Mouse (Mus musculus) adrenal gland, postnatal 10 days (tissue): ENCODE results near the gene Glipr1l2. TPM values are rescaled to one million over a fixed set of nuclear protein-coding genes. Genes with fewer than 3 reads are reported as not detected.
"Not testable (repeated sequence)": the region's sequence is repeated elsewhere in the genome, so short reads cannot be mapped to it uniquely, and the experiment has no call there.

Experiments used
- DNase-seq: peaks from one replicate; pipeline ENCODE4 v3.0.0; 2021; ENCODE audit warnings: mixed read lengths
- long read RNA-seq, 2 experiments: library from polyadenylated mRNA; stranded (forward); transcript quantifications; one replicate each; pipeline ENCODE4 v2.0.0; 2021
- total RNA-seq, 2 experiments: library from RNA; stranded (reverse); gene quantifications; 2 replicates each; pipeline ENCODE4 v1.2.3; 2021

Glipr1l2 gene
- not detected for total RNA-seq
- long read RNA-seq, experiment 1: 0 reads
- long read RNA-seq, experiment 2: 0 reads

DNA sequence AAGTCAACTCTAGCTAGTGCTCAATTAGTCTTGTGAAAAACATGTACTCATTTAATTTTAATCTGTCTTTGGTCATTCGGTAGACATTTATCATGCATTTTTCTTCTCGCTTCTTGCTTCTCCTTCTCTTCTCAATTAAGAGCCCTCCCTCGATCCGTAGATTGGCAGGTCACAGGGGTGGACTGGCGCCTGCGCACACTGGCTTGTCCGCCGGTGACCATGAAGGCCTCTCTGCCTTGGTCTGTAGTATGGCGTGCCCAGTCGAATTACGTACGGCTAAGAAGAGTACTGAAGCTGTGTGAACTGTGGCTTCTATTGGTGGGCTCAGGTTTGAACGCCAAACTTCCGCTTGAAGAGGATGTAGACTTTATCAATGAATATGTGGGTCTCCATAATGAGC lies at the start of gene Glipr1l2:
Gene Glipr1l2, plus strand, starts transcription at position 198 of the 400 bp plus-strand sequence.
- no peak for DNase-seq

GRCm38 (mm10) chr10:112043523-112043922 lies 39.6 kb upstream of the Glipr1l2 start:
- DNase-seq: not testable (repeated sequence)

DNA sequence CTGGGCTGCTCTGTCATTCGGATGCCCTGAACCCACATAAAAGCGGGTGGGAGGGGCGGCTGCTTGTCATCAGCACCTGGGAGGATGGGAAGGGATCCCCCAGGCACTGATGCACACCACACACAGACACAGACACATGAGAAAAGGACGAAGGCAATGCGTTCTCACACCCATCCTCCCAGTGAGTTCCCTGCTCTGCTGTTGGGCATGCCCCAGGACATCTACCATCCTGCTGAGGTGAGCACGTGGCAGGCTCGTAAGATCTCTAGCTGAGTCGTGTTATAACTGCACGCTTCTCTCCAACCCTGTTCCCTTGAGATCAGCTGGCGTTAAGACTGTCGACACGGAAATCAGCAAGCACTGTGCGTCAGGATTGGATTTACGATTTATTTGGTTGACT lies 38.9 kb upstream of the Glipr1l2 start:
- DNase-seq: not testable (repeated sequence)

DNA sequence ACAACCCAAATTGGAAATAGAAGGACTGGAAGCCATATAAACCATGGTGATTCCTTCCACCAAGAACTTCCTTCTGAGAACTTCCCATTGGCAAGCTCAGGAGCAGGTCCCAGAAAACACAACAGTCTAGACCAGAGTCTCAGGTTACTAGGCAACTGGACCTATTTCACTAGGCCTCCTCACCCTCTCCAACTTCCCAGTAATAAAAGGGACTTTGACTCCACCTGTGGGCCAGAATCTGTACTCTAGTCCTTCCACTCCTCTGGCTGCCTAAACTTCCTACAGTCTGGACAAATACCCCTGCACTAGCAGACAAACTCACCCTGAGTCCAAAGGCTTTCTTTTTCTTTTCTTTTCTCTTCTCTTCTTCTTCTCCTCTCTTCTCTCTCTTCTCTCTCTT lies 31.9 kb upstream of the Glipr1l2 start:
- no peak for DNase-seq

DNA sequence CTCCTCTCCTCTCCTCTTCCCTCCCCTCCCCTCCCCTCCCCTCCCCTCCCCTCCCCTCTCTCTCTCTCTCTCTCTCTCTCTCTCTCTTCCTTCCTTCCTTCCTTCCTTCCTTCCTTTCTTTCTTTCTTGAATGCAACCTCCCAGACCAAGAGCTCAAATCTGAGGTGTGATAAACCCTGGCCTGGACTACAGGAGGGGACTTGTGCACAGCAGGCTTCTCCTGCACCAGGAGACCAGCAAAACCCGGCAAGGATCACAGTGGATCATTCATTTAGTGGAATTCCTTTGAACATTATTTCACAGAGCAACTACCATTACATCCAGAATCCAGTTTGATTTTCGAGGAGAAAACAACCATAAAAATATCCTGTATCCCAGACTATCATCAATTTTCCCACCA lies 31.2 kb upstream of the Glipr1l2 start:
- not testable (repeated sequence) for DNase-seq

DNA sequence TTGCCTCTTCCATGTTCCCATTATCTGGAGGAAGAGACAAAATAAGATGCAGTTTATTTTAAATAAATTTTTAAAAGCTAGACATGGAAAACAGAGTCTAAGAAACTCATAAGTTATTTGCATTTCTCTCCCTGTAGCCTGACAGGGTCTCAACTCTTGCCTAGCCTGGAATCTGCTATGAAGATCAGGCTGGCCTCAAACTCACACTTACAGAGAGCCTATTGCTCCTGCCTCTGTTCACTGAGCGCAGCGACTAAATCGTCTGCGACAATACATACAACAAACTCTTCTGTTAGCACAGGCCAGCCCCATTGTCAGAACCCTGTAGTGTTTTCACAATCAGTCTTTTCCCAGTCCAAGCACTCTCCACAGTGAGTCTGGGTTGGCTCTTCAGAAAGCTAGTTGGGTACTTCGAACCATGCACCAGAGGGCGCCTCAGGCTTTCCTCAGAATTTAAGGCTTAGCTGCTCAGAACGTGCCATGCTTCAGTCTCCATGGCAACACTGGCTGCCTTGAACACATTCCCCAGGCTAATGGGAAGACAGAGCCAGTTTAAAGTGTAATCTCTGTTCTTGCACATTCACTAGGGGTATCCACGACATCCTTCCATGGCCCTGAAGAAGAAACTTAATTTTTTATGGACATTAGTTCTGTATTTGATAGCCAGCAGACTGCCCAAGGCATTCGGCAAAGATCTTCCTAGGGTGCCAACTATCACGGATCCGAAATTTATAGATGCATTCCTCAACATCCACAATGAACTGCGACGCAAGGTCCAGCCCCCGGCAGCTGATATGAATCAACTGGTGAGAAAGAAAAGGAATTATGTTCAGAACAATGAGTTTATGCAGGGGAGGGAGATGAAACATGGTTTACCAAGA lies 23.2 kb upstream of the Glipr1l2 start, which contains the start of gene Glipr1l1:
Gene Glipr1l1, plus strand, starts transcription at position 488 of the 881 bp plus-strand sequence.
- DNase-seq: peak; percentile 71

- not testable (repeated sequence) for DNase-seq
These were observed 22.6 kb upstream of the Glipr1l2 start for GRCm38 (mm10) chr10:112060583-112060934.

GRCm38 (mm10) chr10:112080044-112080443 lies 3.1 kb upstream of the Glipr1l2 start:
- DNase-seq: no peak

DNA sequence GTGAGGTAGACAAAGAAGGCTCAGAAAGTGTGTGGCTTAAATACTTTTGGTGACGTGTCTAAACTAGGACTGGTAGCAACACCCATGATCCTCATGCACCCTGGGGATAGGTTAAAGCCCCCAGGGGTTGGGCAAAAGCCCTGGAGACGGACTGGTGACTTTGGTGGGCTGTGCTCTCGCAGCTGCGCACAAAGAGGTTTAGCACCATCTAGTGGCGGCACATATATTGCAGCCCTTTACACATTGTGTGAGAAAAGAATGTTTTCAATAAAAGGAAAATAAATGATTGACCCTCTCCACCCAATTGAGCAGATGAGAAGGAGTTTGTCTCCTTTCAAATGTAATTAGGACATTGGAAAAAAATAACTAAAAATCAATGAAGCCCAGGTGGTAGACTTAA lies 22.6 kb downstream of the Glipr1l2 start:
- peak; percentile 68 for DNase-seq

DNA sequence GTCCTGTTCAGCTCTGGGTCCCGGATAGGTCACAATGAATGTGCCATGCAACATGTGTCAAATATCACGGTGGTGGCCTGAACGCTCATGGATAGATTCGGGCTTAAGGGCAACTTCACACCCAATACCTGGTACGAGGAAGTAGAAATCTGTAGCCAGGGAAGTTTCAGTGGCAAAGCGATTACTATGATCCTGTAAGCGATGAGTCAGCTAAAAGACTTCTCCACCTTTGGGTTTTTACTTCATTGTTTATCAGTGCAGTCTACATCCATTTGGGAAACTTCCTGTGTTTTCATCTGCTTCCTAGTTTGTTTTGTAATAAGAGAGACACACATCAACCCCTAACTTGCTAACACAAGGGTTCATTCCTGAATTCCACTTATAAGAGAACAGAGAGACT lies 27.2 kb downstream of the Glipr1l2 start:
- no peak for DNase-seq

DNA sequence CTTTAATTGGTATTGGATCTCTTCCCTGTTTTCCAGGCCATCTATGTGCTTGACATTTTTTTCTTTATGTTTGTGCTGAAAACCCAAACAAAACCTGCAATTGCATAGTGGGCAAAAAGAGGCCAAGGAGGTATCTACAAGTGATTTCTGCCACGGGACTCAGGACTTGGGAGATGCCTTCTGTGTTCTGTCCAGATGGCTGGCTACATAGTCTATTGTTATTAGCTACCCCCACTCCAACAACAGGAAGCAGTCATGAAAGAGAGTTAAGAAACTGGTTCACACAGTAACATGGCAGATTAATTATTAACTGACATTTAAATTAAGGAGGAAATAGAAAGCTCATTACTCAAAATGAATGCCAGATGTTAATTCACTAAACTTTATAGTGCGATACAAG lies 41.9 kb downstream of the Glipr1l2 start:
- not testable (repeated sequence) for DNase-seq

- DNase-seq: not testable (repeated sequence)
These were observed 44.6 kb downstream of the Glipr1l2 start for GRCm38 (mm10) chr10:112127682-112128230.

- DNase-seq: no peak
These were observed 49.0 kb downstream of the Glipr1l2 start for GRCm38 (mm10) chr10:112132194-112132593.

DNA sequence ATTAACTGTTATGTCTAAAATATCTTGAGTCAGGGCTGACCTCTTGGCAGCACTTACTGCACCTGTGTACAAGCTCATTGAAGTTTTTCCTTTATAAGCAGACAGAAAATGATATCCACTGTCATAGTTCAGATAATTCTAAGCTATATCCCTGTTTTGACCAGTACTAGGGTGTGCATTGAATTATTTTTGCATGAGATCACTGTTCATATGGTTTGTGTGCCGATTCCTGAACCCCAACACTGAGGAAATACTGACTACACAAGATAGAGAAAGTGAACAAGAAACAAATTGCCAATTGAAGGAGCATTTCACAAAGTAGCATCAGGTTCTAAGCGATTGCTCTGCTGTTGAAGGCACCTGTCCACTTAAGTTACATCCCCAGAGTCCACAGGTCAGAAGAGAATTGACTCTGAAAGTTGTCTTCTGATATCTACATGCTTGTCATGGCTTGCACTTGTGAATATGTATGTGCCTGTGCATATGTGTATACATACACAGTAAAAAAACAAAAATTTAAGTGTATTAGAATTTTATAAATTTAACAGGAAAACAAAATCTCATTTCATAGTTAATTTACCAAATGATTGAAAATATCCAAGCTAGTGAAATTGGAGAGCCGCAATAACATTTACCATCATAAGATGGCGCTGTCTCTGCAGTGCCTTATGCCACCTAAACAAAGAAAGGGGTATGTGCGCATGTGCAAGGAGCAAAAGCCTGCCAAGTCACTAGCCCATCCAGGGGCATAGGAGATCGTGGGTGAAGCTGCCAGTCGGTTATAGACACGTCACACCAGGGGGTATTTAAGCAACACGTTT lies 55.1 kb downstream of the Glipr1l2 start:
- peak; percentile 40 for DNase-seq

GRCm38 (mm10) chr10:112138871-112139430 lies 55.8 kb downstream of the Glipr1l2 start:
- no peak for DNase-seq

DNA sequence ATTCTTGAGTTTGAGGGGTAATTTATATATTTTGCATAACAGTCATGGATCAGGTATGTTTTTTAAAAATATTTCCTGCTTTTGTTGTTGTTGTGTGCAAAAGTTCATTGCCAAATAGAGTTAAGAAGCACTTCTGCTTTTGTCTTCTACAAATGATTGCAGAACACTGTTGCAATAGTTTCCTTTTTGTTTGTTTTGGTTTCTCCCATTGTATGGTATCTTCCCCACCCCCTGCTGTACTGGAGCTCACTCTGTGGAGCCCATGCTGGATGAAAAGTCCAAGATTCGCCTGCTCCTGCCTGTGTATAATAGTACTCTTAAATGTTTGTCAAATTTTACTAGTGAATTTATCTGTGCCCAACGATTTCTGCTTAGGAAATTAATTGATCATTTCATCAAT lies 56.7 kb downstream of the Glipr1l2 start:
- no peak for DNase-seq

Other genes starting within 250 kb of the Glipr1l2 start
- gene Krr1, start 110.7 kb upstream of the Glipr1l2 start, total RNA-seq: 10 to 100 TPM; 27.6 to 28.6 TPM
- gene Glipr1, start 80.7 kb upstream of the Glipr1l2 start, total RNA-seq: 1 to 10 TPM; 1.5 to 2.4 TPM
- not detected for gene Glipr1l1, start 23.2 kb upstream of the Glipr1l2 start, total RNA-seq
- not detected for gene Glipr1l3, start 77.0 kb downstream of the Glipr1l2 start, total RNA-seq
- gene Caps2, start 80.3 kb downstream of the Glipr1l2 start, total RNA-seq: not detected
- gene Kcnc2, start 187.8 kb downstream of the Glipr1l2 start, total RNA-seq: under 1 TPM; 0.54 to 0.85 TPM